Mouse (Mus musculus) heart, embryonic 15.5 days (tissue): Measurements from ENCODE around the gene Prmt8. TPM values are rescaled to one million over a fixed set of nuclear protein-coding genes. Genes with fewer than 3 reads are reported as not detected.

ENCODE experiments used
- ATAC-seq: fragments of 200-750 bp; cut with Nextera tagmentation; replicated peaks from 2 replicates; pipeline ENCODE4 v1.8.0; 2017; ENCODE audit warnings: low read depth, moderate TSS enrichment; ENCODE audit not compliant: insufficient number of reproducible peaks, insufficient read depth, low FRiP score
- H3K27ac ChIP-seq: fragments of 300-500 bp; sonication (generic); 2 replicates; pipeline ENCODE4 v1.5.1; 2015; ENCODE audit warnings: mild to moderate bottlenecking, inconsistent platforms
- H3K27me3 ChIP-seq: fragments of 300-500 bp; sonication (generic); 2 replicates; pipeline ENCODE4 v1.6.1; 2015; ENCODE audit warnings: inconsistent platforms
- H3K36me3 ChIP-seq: fragments of 300-500 bp; sonication (generic); 2 replicates; pipeline ENCODE4 v1.6.1; 2015; ENCODE audit warnings: mild to moderate bottlenecking, inconsistent platforms
- H3K4me1 ChIP-seq: fragments of 300-500 bp; sonication (generic); replicated peaks from 2 replicates; pipeline ENCODE4 v1.6.1; 2015; ENCODE audit warnings: inconsistent platforms
- H3K4me2 ChIP-seq: fragments of 300-500 bp; sonication (generic); 2 replicates; pipeline ENCODE4 v1.6.1; 2015; ENCODE audit warnings: inconsistent platforms, mild to moderate bottlenecking, moderate library complexity
- H3K4me3 ChIP-seq: fragments of 300-500 bp; sonication (generic); 2 replicates; pipeline ENCODE4 v1.5.1; 2015; ENCODE audit warnings: mild to moderate bottlenecking, inconsistent platforms
- H3K9ac ChIP-seq: fragments of 300-500 bp; sonication (generic); 2 replicates; pipeline ENCODE4 v1.6.1; 2015; ENCODE audit warnings: mild to moderate bottlenecking, inconsistent platforms
- H3K9me3 ChIP-seq: fragments of 300-500 bp; sonication (generic); replicated peaks from 2 replicates; pipeline ENCODE4 v1.6.1; 2016; ENCODE audit warnings: inconsistent platforms
- WGBS: fragments of 180-500 bp; shearing (Covaris S2); methylation state at CpG from one replicate; pipeline ENCODE4 v1.1.7; 2015; ENCODE audit warnings: mixed read lengths; 5-methylcytosine and 5-hydroxymethylcytosine counted together
- polyA plus RNA-seq: library from polyadenylated mRNA; unstranded; fragments of >200 nt; fragmentation: Nextera tagmentation; extraction: Ambion mirVana; gene quantifications from 2 replicates; pipeline ENCODE4 v1.2.1, GENCODE M21; 2015

The Prmt8 gene
- polyA plus RNA-seq = 0.10 and 0.28 TPM in 2 replicates

DNA sequence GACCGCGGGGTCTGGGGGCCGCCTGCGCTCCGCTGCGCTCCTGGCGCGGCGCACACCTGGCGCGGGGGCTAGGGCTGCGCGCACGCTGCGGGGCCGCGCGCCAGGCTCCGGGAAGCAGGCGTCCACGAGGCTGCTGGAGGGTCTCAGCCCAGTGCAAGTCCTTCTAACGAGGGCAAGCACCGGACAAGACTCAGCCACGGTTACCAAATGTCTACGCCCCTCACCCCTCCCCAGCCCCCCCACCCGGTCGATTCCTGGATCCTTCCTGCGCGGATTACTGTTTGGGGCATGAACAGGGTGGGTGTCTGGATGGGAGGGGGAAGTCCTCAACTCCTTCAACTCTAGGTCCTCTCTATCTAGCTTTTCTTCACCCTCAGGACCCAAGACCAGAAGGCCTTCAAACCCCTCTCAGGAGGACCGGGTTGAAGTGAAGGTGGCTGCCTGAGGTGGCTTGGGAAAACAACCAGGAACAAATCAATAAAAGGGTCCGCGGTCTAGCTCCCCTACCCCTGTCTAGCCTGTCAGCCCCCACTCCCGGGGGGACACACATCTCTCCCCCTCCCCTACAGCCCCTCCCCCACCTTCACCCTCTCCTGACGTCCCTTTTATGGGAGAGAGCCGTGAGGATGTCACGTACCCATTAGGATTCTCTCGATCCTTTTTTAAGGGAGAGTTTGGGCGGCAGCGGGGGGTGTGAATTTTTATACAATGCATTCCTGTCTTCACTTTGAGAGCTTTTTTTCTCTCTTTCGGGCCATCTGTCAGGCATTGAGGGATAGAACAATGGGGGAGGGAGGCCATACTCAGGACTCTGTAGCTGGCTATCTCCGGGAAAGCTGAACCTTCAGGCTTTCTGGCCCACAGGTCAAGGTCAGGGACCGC, at the start of gene Prmt8:
TSS of gene Prmt8 (minus strand) at position 198 of the 882 bp plus-strand sequence.
- peaks cover 78% of the 10 kb centered on the region for H3K27me3 ChIP-seq
- no peaks in the 10 kb centered on the region for H3K36me3 ChIP-seq
- H3K4me1 ChIP-seq = peaks cover 40% of the 10 kb centered on the region
- H3K9ac ChIP-seq = no peak within 1 kb of the TSS
- peak within 1 kb of the TSS; percentile 83 for H3K4me2 ChIP-seq
- under 1% methylated on average over 40 of the region's 42 CpGs for WGBS
- ATAC-seq = no peak
- no peaks in the 10 kb centered on the region for H3K9me3 ChIP-seq
- H3K4me3 ChIP-seq = peak within 1 kb of the TSS; percentile 46
- H3K27ac ChIP-seq = no peak within 1 kb of the TSS

DNA sequence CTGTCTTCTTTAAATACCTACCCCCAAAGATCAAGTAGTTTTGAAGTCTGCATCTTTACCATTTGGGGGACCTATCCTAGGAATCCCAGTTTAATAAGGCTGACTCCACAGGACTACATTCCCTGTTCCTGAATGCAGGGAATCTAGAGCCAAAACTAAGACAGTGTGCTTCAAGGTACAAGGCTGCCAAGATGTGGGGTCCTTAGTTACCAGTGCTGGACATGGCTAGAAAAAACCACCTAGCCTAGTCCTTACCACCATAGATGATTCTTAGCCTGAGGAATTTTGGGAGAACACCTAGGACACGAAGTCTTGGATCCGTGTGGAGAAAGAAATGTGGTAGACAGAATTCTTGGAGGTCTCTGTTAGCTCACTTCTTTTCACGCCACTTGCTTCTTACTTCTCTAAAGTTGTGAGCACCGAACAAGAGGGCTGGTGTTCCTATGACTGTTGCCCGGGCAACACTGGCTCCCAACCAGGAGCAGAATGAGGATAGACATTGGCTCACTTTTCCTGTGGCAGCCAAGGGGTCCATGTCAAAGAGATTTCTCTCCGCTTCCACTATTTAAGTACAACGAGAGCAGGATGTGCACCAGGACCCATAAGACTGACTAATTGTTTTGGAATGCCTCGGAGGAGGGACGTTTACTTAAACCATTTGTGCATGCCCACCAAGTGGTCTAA, 33.9 kb upstream of the Prmt8 start:
- no peak overlapping the region for H3K4me2 ChIP-seq
- no peaks in the 10 kb centered on the region for H3K4me1 ChIP-seq
- H3K4me3 ChIP-seq = no peak overlapping the region
- H3K27me3 ChIP-seq = 0 out of 2 replicates have a peak, but pooled peaks cover 4% of the 10 kb centered on the region
- no peaks in the 10 kb centered on the region for H3K9me3 ChIP-seq
- no peak overlapping the region for H3K27ac ChIP-seq
- no peak for ATAC-seq
- WGBS = 63% methylated on average over 9 of the region's 9 CpGs
- H3K36me3 ChIP-seq = no peaks in the 10 kb centered on the region
- no peak overlapping the region for H3K9ac ChIP-seq

DNA sequence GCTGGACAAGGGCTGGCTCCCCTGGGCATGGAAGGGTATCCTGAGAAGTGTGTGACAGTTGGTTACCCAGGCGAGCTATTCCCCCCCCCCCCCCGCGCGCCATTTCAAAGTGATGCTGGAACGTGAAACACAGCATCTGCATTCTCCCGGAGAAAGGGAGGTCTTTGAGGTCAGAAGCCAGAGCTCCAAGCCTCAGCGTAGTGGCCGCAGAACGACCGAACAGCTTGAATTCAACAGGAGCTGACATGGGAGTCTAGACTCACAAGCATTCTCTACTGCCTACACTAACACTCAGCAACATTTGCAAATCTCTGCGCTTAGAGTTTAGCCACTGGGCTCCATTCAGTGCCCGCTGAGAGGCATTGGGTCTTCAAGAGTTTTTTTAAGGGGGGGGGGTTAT, 32.9 kb upstream of the Prmt8 start:
- no peaks in the 10 kb centered on the region for H3K4me1 ChIP-seq
- no peak overlapping the region for H3K27ac ChIP-seq
- H3K9me3 ChIP-seq = no peaks in the 10 kb centered on the region
- no peak overlapping the region for H3K4me2 ChIP-seq
- no peaks in the 10 kb centered on the region for H3K36me3 ChIP-seq
- H3K27me3 ChIP-seq = 0 out of 2 replicates have a peak, but pooled peaks cover 4% of the 10 kb centered on the region
- 82% methylated on average over 12 of the region's 12 CpGs for WGBS
- H3K4me3 ChIP-seq = no peak overlapping the region
- no peak for ATAC-seq
- no peak overlapping the region for H3K9ac ChIP-seq

- Histone ChIP-seq H3K9me3 (no peaks in the 10 kb centered on the region), H3K4me3 (no peak overlapping the region), H3K4me1 (peaks cover 4% of the 10 kb centered on the region; the same call in 1 of the 2 replicates), H3K27ac (no peak overlapping the region), H3K4me2 (no peak overlapping the region), H3K36me3 (no peaks in the 10 kb centered on the region), H3K9ac (no peak overlapping the region), H3K27me3 (peaks cover 5% of the 10 kb centered on the region; the same call in 1 of the 2 replicates)
- WGBS = 40% methylated on average over 13 of the region's 13 CpGs
- no peak for ATAC-seq
These were observed 20.8 kb upstream of the Prmt8 start for GRCm38 (mm10) chr6:127790023-127790422.

DNA sequence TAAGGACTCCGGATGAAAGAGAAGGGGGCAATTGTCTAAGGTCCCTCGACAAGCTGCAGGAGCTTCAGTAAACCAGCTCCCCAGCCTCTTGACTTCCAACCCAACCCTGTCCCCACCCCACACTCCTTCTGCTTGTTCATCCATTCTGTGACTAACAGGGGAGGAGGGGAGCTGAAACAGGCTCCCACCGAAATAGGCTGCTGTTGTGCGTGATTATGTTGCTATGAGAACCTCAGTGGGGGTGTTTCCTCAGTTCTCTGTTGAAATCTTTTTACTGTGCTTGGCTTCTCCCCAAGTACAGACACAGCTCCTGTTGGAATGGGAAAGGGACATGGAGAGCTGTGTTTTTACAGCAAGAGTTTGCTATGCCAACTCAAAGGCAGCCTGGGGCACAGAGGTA, 1.5 kb upstream of the Prmt8 start:
- 36% methylated on average over 4 of the region's 4 CpGs for WGBS
- Histone ChIP-seq H3K4me2 (no peak overlapping the region), H3K4me1 (peaks cover 37% of the 10 kb centered on the region), H3K4me3 (no peak overlapping the region), H3K27ac (no peak overlapping the region), H3K36me3 (no peaks in the 10 kb centered on the region), H3K9me3 (no peaks in the 10 kb centered on the region), H3K27me3 (peaks cover 69% of the 10 kb centered on the region), H3K9ac (no peak overlapping the region)
- ATAC-seq = no peak

DNA sequence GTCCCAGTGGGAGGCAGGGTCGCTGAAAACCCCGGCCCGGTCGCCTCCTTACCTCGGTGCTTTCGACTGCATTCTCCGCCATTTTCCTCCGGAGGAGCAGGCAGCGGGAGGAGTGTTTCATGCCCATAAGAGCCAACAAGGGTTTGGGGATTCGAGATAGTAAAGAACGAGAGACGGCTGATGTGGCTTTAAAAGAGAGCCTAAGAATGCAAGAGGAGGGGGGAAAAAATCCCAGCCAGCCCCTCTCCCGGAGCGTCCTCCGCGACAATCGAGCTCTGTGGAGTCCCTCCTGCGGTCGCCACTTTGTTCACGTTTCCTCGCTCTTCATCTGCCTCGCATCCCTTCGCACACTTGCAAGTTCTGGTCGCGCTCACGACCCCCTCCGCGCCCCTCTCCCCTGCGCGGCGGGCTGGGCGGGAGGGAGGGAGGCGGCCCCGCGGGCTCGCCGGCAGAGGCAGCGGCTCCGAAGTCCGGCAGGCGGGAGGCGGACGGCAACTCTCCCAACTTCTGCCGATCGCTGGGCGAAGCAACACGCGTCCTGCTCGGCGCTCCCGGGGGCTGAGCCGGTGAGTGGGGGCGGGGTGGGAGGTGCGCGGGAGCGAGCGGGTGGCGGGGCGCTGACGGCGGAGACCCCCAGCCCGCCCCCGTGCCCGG, 524 bp downstream of the Prmt8 start:
- H3K4me1 ChIP-seq = peaks cover 40% of the 10 kb centered on the region
- peak overlapping the region; percentile 46 for H3K4me3 ChIP-seq
- under 1% methylated on average over 57 of the region's 64 CpGs for WGBS
- ATAC-seq = no peak
- no peak overlapping the region for H3K27ac ChIP-seq
- no peak overlapping the region for H3K9ac ChIP-seq
- no peaks in the 10 kb centered on the region for H3K9me3 ChIP-seq
- peaks cover 84% of the 10 kb centered on the region for H3K27me3 ChIP-seq
- no peaks in the 10 kb centered on the region for H3K36me3 ChIP-seq
- H3K4me2 ChIP-seq = peak overlapping the region; percentile 83

- H3K4me1 ChIP-seq = peaks cover 40% of the 10 kb centered on the region
- under 1% methylated on average over 49 of the region's 49 CpGs for WGBS
- H3K36me3 ChIP-seq = no peaks in the 10 kb centered on the region
- H3K4me2 ChIP-seq = peak overlapping the region; percentile 83
- peaks cover 84% of the 10 kb centered on the region for H3K27me3 ChIP-seq
- peak; percentile 51; the same call in 1 of the 2 replicates for ATAC-seq
- H3K4me3 ChIP-seq = peak overlapping the region; percentile 46
- H3K9ac ChIP-seq = no peak overlapping the region; the same call in 1 of the 2 replicates
- no peaks in the 10 kb centered on the region for H3K9me3 ChIP-seq
- no peak overlapping the region for H3K27ac ChIP-seq
These were observed 1.4 kb downstream of the Prmt8 start for GRCm38 (mm10) chr6:127767706-127768493.

DNA sequence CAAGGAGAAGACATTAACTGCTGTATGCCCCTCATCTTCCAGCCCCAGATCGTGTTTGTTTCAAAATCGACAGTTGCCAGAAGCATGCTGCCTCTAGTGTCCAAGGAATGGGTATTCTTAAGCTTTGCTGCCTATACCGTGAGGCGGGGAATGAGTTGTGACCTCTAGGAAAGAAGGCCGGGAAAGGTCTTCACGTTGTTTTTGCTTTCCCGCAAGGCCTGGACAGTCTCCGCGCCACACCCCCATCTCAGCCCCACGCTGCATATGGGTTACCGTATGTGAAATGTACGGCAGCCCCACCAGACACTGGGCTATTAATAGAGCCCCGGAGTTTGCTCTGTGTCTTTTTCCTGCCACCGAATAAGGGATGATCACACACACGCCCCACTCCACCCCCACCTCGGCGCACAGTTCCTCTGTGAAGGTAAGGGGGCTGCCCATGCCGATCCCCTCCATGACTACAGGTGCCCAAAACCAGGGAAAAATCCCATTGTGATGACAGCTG, 2.0 kb downstream of the Prmt8 start:
- Histone ChIP-seq H3K4me3 (peak overlapping the region; percentile 46), H3K4me2 (peak overlapping the region; percentile 83), H3K9me3 (no peaks in the 10 kb centered on the region), H3K36me3 (no peaks in the 10 kb centered on the region), H3K27me3 (peaks cover 79% of the 10 kb centered on the region), H3K4me1 (peaks cover 40% of the 10 kb centered on the region), H3K27ac (peak overlapping the region; percentile 72), H3K9ac (no peak overlapping the region; the same call in 1 of the 2 replicates)
- WGBS = 2% methylated on average over 18 of the region's 18 CpGs
- no peak for ATAC-seq

DNA sequence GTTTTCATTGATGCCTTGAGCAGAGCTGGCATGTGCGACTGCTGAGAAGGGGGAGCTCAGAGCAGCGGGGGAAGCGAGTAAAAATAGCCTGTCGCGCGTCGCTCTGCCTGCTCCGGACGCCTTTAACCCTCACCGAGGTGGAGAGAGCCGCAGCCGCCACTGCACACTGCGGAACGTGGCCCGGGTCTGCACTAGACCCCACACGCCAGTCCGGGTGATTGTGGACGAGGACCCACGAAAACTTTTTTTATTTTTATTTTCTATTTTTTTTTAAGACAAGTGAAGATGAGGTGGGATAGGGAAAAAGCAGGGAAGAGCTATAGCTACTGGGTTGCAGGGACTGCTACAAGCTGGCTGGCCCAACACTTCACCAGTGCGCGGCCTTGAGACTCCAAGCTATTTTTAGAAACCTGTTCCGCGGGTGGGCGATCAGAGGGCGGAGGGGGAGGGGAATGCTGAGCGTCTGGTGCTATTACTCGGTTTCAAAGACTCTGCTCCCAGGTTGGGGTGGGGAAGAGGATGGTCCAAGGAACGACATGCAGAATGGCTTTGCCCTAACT, 2.6 kb downstream of the Prmt8 start:
- no peaks in the 10 kb centered on the region for H3K9me3 ChIP-seq
- peaks cover 74% of the 10 kb centered on the region for H3K27me3 ChIP-seq
- H3K4me2 ChIP-seq = peak overlapping the region; percentile 83
- no peaks in the 10 kb centered on the region for H3K36me3 ChIP-seq
- peak; percentile 79 for ATAC-seq
- under 1% methylated on average over 28 of the region's 28 CpGs for WGBS
- peak overlapping the region; percentile 46 for H3K4me3 ChIP-seq
- H3K27ac ChIP-seq = peak overlapping the region; percentile 72
- H3K9ac ChIP-seq = no peak overlapping the region
- peaks cover 40% of the 10 kb centered on the region for H3K4me1 ChIP-seq

- ATAC-seq = no peak; the same call in 1 of the 2 replicates
- Histone ChIP-seq H3K9me3 (no peaks in the 10 kb centered on the region), H3K9ac (no peak overlapping the region), H3K4me2 (peak overlapping the region; percentile 83), H3K4me3 (peak overlapping the region; percentile 46; the same call in 1 of the 2 replicates), H3K27ac (peak overlapping the region; percentile 45), H3K36me3 (no peaks in the 10 kb centered on the region), H3K27me3 (peaks cover 68% of the 10 kb centered on the region), H3K4me1 (peaks cover 40% of the 10 kb centered on the region)
- 8% methylated on average over 8 of the region's 11 CpGs for WGBS
These were observed 3.1 kb downstream of the Prmt8 start for GRCm38 (mm10) chr6:127766041-127766604.
